Mouse (Mus musculus): ENCODE measurements at regions not wholly inside any gene's neighbourhood (a gene's known extent, or its start where the extent isn't known, plus 50 kb on each side); places are given as distances from the start of the nearest gene placed in this dataset.

- Histone ChIP-seq H3K4me3 (ENCODE audit: low read depth, low read length) (no peak overlapping the region), H3K36me3 (ENCODE audit: insufficient read depth) (no peaks in the 10 kb centered on the region), H3K9ac (no peak overlapping the region), H3K4me1 (ENCODE audit: insufficient read depth) (no peaks in the 10 kb centered on the region), H3K27me3 (ENCODE audit: insufficient read depth, low read length) (no peaks in the 10 kb centered on the region), H3K4me2 (no peak overlapping the region), H3K9me3 (ENCODE audit: low read depth, low read length) (no peaks in the 10 kb centered on the region), H3K27ac (ENCODE audit: low read depth) (no peak overlapping the region)
- DNase-seq (no peak), ATAC-seq (ENCODE audit: insufficient read depth) (no peak)
- TF ChIP-seq CTCF (IDR thresholded peaks at IDR 0.05; ENCODE audit: low read depth), result no peak
- 61% methylated on average over 5 of the region's 5 CpGs for WGBS
Observed at GRCm38 (mm10) chr9:115481176-115481575, 171.0 kb upstream of the Stt3b start.

- no peak for TF ChIP-seq CTCF (IDR thresholded peaks at IDR 0.05; ENCODE audit: low read depth)
- H3K27me3 ChIP-seq (ENCODE audit: insufficient read depth, low read length), result no peaks in the 10 kb centered on the region
- H3K9ac ChIP-seq, result no peak overlapping the region
- no peaks in the 10 kb centered on the region for H3K4me1 ChIP-seq (ENCODE audit: insufficient read depth)
- H3K27ac ChIP-seq (ENCODE audit: low read depth), result no peak overlapping the region
- WGBS, result 77% methylated on average over 7 of the region's 7 CpGs
- DNase-seq (no peak), ATAC-seq (ENCODE audit: insufficient read depth) (no peak)
- no peaks in the 10 kb centered on the region for H3K9me3 ChIP-seq (ENCODE audit: low read depth, low read length)
- no peak overlapping the region for H3K4me3 ChIP-seq (ENCODE audit: low read depth, low read length)
- no peaks in the 10 kb centered on the region for H3K36me3 ChIP-seq (ENCODE audit: insufficient read depth)
- no peak overlapping the region for H3K4me2 ChIP-seq
Observed at GRCm38 (mm10) chr9:115483024-115483423, 172.8 kb upstream of the Stt3b start.

- Histone ChIP-seq H3K9ac (no peak overlapping the region), H3K9me3 (ENCODE audit: low read depth, low read length) (no peaks in the 10 kb centered on the region), H3K4me2 (no peak overlapping the region), H3K27ac (ENCODE audit: low read depth) (no peak overlapping the region), H3K4me3 (ENCODE audit: low read depth, low read length) (no peak overlapping the region), H3K36me3 (ENCODE audit: insufficient read depth) (no peaks in the 10 kb centered on the region), H3K27me3 (ENCODE audit: insufficient read depth, low read length) (no peaks in the 10 kb centered on the region), H3K4me1 (ENCODE audit: insufficient read depth) (no peaks in the 10 kb centered on the region)
- WGBS, result 48% methylated on average over 2 of the region's 2 CpGs
- no peak for ATAC-seq (ENCODE audit: insufficient read depth)
- no peak for DNase-seq
- TF ChIP-seq CTCF (IDR thresholded peaks at IDR 0.05; ENCODE audit: low read depth), result no peak
Observed at GRCm38 (mm10) chr9:115483721-115484120, 173.5 kb upstream of the Stt3b start.

- WGBS, result 80% methylated on average over 1 of the region's 1 CpGs
- Histone ChIP-seq H3K4me2 (no peak overlapping the region), H3K27ac (ENCODE audit: low read depth) (no peak overlapping the region), H3K9ac (no peak overlapping the region), H3K4me1 (ENCODE audit: insufficient read depth) (no peaks in the 10 kb centered on the region), H3K4me3 (ENCODE audit: low read depth, low read length) (no peak overlapping the region), H3K9me3 (ENCODE audit: low read depth, low read length) (no peaks in the 10 kb centered on the region), H3K36me3 (ENCODE audit: insufficient read depth) (no peaks in the 10 kb centered on the region), H3K27me3 (ENCODE audit: insufficient read depth, low read length) (no peaks in the 10 kb centered on the region)
- no peak for DNase-seq
- ATAC-seq (ENCODE audit: insufficient read depth), result no peak
- TF ChIP-seq CTCF (IDR thresholded peaks at IDR 0.05; ENCODE audit: low read depth), result no peak
Observed at GRCm38 (mm10) chr9:115484408-115484807, 174.2 kb upstream of the Stt3b start.

- Histone ChIP-seq H3K9me3 (ENCODE audit: low read depth, low read length) (no peaks in the 10 kb centered on the region), H3K27ac (ENCODE audit: low read depth) (no peak overlapping the region), H3K4me1 (ENCODE audit: insufficient read depth) (no peaks in the 10 kb centered on the region), H3K36me3 (ENCODE audit: insufficient read depth) (no peaks in the 10 kb centered on the region), H3K4me3 (ENCODE audit: low read depth, low read length) (no peak overlapping the region), H3K9ac (no peak overlapping the region), H3K27me3 (ENCODE audit: insufficient read depth, low read length) (no peaks in the 10 kb centered on the region), H3K4me2 (no peak overlapping the region)
- no peak for TF ChIP-seq CTCF (IDR thresholded peaks at IDR 0.05; ENCODE audit: low read depth)
- DNase-seq, result no peak
- 80% methylated on average over 4 of the region's 4 CpGs for WGBS
- no peak for ATAC-seq (ENCODE audit: insufficient read depth)
Observed at GRCm38 (mm10) chr9:115485219-115485618, 175.0 kb upstream of the Stt3b start.

- Histone ChIP-seq H3K36me3 (ENCODE audit: insufficient read depth) (no peaks in the 10 kb centered on the region), H3K27me3 (ENCODE audit: insufficient read depth, low read length) (no peaks in the 10 kb centered on the region), H3K4me2 (no peak overlapping the region), H3K9ac (no peak overlapping the region), H3K4me3 (ENCODE audit: low read depth, low read length) (no peak overlapping the region), H3K9me3 (ENCODE audit: low read depth, low read length) (no peaks in the 10 kb centered on the region), H3K4me1 (ENCODE audit: insufficient read depth) (no peaks in the 10 kb centered on the region), H3K27ac (ENCODE audit: low read depth) (no peak overlapping the region)
- DNase-seq (no peak), ATAC-seq (ENCODE audit: insufficient read depth) (no peak)
- no peak for TF ChIP-seq CTCF (IDR thresholded peaks at IDR 0.05; ENCODE audit: low read depth)
- WGBS, result 89% methylated on average over 5 of the region's 5 CpGs
Observed at GRCm38 (mm10) chr9:115487175-115487760, 177.0 kb upstream of the Stt3b start.

GRCm38 (mm10) chr9:115488913-115489809 is 178.9 kb upstream of the Stt3b start:
- WGBS, result 84% methylated on average over 9 of the region's 9 CpGs
- no peak for TF ChIP-seq CTCF (IDR thresholded peaks at IDR 0.05; ENCODE audit: low read depth)
- ATAC-seq (ENCODE audit: insufficient read depth) (no peak), DNase-seq (no peak)
- Histone ChIP-seq H3K27me3 (ENCODE audit: insufficient read depth, low read length) (no peaks in the 10 kb centered on the region), H3K4me1 (ENCODE audit: insufficient read depth) (no peaks in the 10 kb centered on the region), H3K4me2 (no peak overlapping the region), H3K27ac (ENCODE audit: low read depth) (no peak overlapping the region), H3K9me3 (ENCODE audit: low read depth, low read length) (no peaks in the 10 kb centered on the region), H3K9ac (no peak overlapping the region), H3K36me3 (ENCODE audit: insufficient read depth) (no peaks in the 10 kb centered on the region), H3K4me3 (ENCODE audit: low read depth, low read length) (no peak overlapping the region)

All from lung, embryonic 14.5 days (tissue).